Mouse (Mus musculus): ENCODE data around the gene Sesn2. TPM values are rescaled to one million over a fixed set of nuclear protein-coding genes. Genes with fewer than 3 reads are reported as not detected.

Sesn2 gene
- polyA plus RNA-seq, 1 experiment = 41.6 TPM

DNA sequence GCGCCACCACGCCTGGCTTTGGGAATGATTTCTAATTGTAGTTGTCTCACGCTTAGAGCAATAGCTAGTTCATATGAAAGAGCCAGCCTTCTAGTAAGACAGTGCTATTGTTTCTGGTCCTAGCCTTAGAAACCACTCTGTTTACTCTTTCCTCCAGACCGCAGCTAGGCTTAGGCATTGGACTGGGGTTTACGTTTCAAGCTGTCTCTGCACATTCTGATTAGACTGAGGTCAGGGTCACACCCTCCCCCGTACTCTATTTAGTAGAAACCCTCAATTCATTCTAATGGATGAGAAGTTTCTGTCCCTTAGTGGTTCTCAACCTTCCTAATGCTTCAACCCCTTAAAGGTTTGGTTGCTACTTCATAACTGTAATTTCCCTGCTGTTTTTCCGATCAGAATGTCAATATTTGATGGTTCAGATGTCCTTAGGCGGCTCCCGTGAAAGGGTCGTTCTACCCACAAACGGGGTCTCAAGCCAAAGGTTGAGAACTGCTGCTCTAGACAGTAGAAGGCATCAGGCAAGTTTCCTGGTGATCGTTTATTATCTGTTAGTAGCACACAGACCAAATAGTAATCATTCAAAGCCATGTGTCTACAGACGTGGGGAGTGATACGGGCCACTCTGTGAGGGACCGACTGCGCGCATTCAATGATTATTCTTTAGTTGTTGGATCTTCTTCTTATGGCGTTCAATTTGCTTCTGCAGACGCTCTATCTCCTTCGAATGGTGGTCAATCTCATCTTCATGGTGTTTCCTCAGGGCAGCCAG lies 19.9 kb upstream of the Sesn2 start:
- Histone ChIP-seq H3K4me1 (ENCODE audit: control insufficient read depth, insufficient read depth, low read length) (no peaks in the 10 kb centered on the region), H3K36me3 (ENCODE audit: control insufficient read depth, insufficient read depth, low read length, poor library complexity, severe bottlenecking) (peaks cover 10% of the 10 kb centered on the region; the same call in 1 of the 2 replicates), H3K27ac (ENCODE audit: insufficient read depth, low read length) (peak overlapping the region; percentile 81), H3K9me3 (replicated peaks; ENCODE audit: control insufficient read depth, insufficient read depth, low read length, poor library complexity, severe bottlenecking) (no peaks in the 10 kb centered on the region), H3K9ac (ENCODE audit: low read depth, poor library complexity, severe bottlenecking) (no peak overlapping the region), H3K4me3 (ENCODE audit: low read depth, low read length) (no peak overlapping the region), H3K27me3 (ENCODE audit: control insufficient read depth, insufficient read depth, low read length, poor library complexity, severe bottlenecking) (no peaks in the 10 kb centered on the region)
- TF ChIP-seq POLR2A (IDR thresholded peaks at IDR 0.05; ENCODE audit: insufficient read depth, low read length) (no peak), EP300 (IDR thresholded peaks at IDR 0.05; ENCODE audit: insufficient read depth, low read depth, low read length) (no peak), CTCF (IDR thresholded peaks at IDR 0.05; ENCODE audit: low read depth, low read length) (no peak)

DNA sequence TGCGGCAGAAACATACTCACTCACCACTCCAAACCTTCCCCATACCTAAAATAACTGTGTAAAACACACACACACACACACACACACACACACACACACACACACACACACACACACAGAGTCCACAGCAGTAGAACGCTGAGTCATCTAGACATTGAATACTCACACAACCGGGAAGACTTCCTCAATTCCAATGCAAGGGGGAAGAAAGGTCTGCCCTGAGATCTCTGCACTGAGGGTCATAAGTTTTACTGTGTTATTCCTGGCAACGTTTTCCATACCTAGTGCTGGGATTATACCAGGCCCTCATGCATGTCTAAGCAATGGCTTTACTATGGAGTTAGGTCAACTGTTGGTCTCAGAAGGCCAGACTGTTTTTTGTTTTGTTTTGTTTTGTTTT lies 19.0 kb upstream of the Sesn2 start:
- no peak for TF ChIP-seq POLR2A (IDR thresholded peaks at IDR 0.05; ENCODE audit: insufficient read depth, low read length)
- no peak for TF ChIP-seq CTCF (IDR thresholded peaks at IDR 0.05; ENCODE audit: low read depth, low read length)
- no peaks in the 10 kb centered on the region for H3K4me1 ChIP-seq (ENCODE audit: control insufficient read depth, insufficient read depth, low read length)
- H3K9ac ChIP-seq (ENCODE audit: low read depth, poor library complexity, severe bottlenecking) = no peak overlapping the region
- no peaks in the 10 kb centered on the region for H3K27me3 ChIP-seq (ENCODE audit: control insufficient read depth, insufficient read depth, low read length, poor library complexity, severe bottlenecking)
- H3K9me3 ChIP-seq (replicated peaks; ENCODE audit: control insufficient read depth, insufficient read depth, low read length, poor library complexity, severe bottlenecking) = no peaks in the 10 kb centered on the region
- H3K4me3 ChIP-seq (ENCODE audit: low read depth, low read length) = no peak overlapping the region
- peaks cover 10% of the 10 kb centered on the region; the same call in 1 of the 2 replicates for H3K36me3 ChIP-seq (ENCODE audit: control insufficient read depth, insufficient read depth, low read length, poor library complexity, severe bottlenecking)
- H3K27ac ChIP-seq (ENCODE audit: insufficient read depth, low read length) = peak overlapping the region; percentile 81

DNA sequence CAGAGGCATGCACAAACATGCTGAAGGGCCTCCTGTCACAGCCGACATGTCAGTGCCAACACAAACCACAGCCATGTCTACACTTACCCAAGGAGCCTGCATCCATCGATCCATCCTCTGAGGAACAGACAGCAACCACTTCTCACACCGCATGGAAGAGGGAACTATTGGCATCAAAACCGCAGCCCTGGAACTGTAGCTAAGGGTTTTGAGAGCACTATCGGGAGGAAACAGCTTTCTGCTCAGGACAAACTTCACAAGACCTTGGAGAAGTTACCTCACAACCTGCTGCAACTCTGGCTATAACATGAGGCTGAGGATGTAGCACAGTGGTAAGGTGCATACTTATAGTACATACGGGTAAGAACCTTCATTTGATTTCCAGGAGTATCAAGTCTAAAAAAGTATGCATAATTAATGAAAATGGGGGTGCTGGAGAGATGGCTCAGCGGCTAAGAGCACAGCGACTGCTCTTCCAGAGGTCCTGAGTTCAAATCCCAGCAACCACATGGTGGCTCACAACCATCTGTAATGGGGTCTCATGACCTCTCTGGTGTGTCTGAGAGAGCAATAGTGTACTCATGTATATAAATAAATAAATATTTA lies 17.7 kb upstream of the Sesn2 start:
- Histone ChIP-seq H3K4me3 (ENCODE audit: low read depth, low read length) (no peak overlapping the region), H3K9ac (ENCODE audit: low read depth, poor library complexity, severe bottlenecking) (no peak overlapping the region), H3K27ac (ENCODE audit: insufficient read depth, low read length) (no peak overlapping the region), H3K4me1 (ENCODE audit: control insufficient read depth, insufficient read depth, low read length) (no peaks in the 10 kb centered on the region), H3K9me3 (replicated peaks; ENCODE audit: control insufficient read depth, insufficient read depth, low read length, poor library complexity, severe bottlenecking) (no peaks in the 10 kb centered on the region), H3K36me3 (ENCODE audit: control insufficient read depth, insufficient read depth, low read length, poor library complexity, severe bottlenecking) (peaks cover 10% of the 10 kb centered on the region; the same call in 1 of the 2 replicates), H3K27me3 (ENCODE audit: control insufficient read depth, insufficient read depth, low read length, poor library complexity, severe bottlenecking) (no peaks in the 10 kb centered on the region)
- TF ChIP-seq EP300 (IDR thresholded peaks at IDR 0.05; ENCODE audit: insufficient read depth, low read depth, low read length) (no peak), POLR2A (IDR thresholded peaks at IDR 0.05; ENCODE audit: insufficient read depth, low read length) (no peak), CTCF (IDR thresholded peaks at IDR 0.05; ENCODE audit: low read depth, low read length) (no peak)

DNA sequence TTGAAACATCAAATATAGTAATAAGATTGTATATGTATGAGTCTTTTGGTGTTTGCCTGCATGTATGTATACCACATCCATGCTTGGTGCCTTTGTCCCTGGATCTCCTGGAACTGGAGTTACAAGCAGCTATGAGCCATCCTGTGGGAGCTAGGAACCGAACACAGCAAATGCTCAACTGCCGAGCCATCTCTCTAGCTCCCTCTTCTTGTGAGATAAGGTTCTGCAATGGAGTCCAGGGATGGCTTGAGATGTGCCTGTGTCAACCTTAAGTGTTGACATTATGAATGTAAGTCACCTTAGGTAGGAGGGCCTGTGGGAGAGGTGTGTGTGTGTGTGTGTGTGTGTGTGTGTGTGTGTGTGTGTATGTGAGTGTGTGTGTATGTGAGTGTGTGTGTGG lies 16.4 kb upstream of the Sesn2 start:
- no peak overlapping the region for H3K4me3 ChIP-seq (ENCODE audit: low read depth, low read length)
- TF ChIP-seq POLR2A (IDR thresholded peaks at IDR 0.05; ENCODE audit: insufficient read depth, low read length) (no peak), CTCF (IDR thresholded peaks at IDR 0.05; ENCODE audit: low read depth, low read length) (peak; percentile 49)
- H3K27me3 ChIP-seq (ENCODE audit: control insufficient read depth, insufficient read depth, low read length, poor library complexity, severe bottlenecking) = no peaks in the 10 kb centered on the region
- H3K36me3 ChIP-seq (ENCODE audit: control insufficient read depth, insufficient read depth, low read length, poor library complexity, severe bottlenecking) = peaks cover 10% of the 10 kb centered on the region; the same call in 1 of the 2 replicates
- 0 out of 2 replicates have a peak overlapping the region, but pooled peaks have one; percentile 79 for H3K27ac ChIP-seq (ENCODE audit: insufficient read depth, low read length)
- H3K9me3 ChIP-seq (replicated peaks; ENCODE audit: control insufficient read depth, insufficient read depth, low read length, poor library complexity, severe bottlenecking) = no peaks in the 10 kb centered on the region
- H3K4me1 ChIP-seq (ENCODE audit: control insufficient read depth, insufficient read depth, low read length) = no peaks in the 10 kb centered on the region
- no peak overlapping the region for H3K9ac ChIP-seq (ENCODE audit: low read depth, poor library complexity, severe bottlenecking)

DNA sequence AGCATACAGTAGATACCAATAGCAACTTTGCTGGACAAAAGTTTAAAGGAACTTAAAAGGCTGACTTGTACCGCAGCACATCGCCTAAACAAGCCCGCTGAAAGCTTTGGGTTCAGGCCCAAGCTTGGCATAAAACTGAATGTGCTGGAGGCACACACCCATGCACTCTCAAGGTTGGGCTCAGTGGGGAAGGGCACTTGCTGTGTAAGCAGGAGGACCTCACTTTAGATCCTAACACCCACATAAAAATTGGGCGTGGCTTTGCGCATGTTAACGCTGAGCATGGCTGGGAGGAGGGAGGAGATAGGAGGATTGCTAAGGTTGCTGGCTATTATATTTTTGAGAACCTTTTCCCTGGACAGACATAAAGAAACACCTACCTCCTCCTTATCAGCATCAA lies 14.5 kb upstream of the Sesn2 start:
- Histone ChIP-seq H3K27me3 (ENCODE audit: control insufficient read depth, insufficient read depth, low read length, poor library complexity, severe bottlenecking) (no peaks in the 10 kb centered on the region), H3K9ac (ENCODE audit: low read depth, poor library complexity, severe bottlenecking) (peak overlapping the region; percentile 23), H3K4me1 (ENCODE audit: control insufficient read depth, insufficient read depth, low read length) (no peaks in the 10 kb centered on the region), H3K4me3 (ENCODE audit: low read depth, low read length) (peak overlapping the region; percentile 35), H3K36me3 (ENCODE audit: control insufficient read depth, insufficient read depth, low read length, poor library complexity, severe bottlenecking) (no peaks in the 10 kb centered on the region), H3K27ac (ENCODE audit: insufficient read depth, low read length) (peak overlapping the region; percentile 99), H3K9me3 (replicated peaks; ENCODE audit: control insufficient read depth, insufficient read depth, low read length, poor library complexity, severe bottlenecking) (no peaks in the 10 kb centered on the region)
- TF ChIP-seq POLR2A (IDR thresholded peaks at IDR 0.05; ENCODE audit: insufficient read depth, low read length) = no peak
- no peak for TF ChIP-seq CTCF (IDR thresholded peaks at IDR 0.05; ENCODE audit: low read depth, low read length)
- TF ChIP-seq EP300 (IDR thresholded peaks at IDR 0.05; ENCODE audit: insufficient read depth, low read depth, low read length) = no peak

DNA sequence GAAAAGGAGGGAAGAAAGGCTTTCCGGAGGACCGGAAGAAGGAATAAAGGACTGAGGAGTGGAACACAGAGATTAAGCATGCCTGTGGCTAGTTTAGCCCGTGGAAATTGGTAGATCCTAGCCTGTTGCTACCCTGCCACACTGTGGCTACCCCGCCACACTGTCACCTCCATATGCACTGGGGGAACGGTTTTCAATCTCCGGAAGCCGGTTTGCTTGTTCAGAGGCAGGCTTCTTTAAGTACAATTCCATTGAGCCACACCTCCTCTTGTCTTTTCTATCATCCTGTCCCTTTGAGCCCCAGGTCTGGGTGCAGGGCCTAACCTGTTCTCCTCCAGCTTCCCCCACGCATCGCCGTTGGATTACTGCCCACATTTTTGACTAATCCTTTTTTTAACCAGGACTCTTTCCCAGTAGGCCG lies 14.0 kb upstream of the Sesn2 start:
- H3K9me3 ChIP-seq (replicated peaks; ENCODE audit: control insufficient read depth, insufficient read depth, low read length, poor library complexity, severe bottlenecking) = no peaks in the 10 kb centered on the region
- no peaks in the 10 kb centered on the region for H3K4me1 ChIP-seq (ENCODE audit: control insufficient read depth, insufficient read depth, low read length)
- peak overlapping the region; percentile 23 for H3K9ac ChIP-seq (ENCODE audit: low read depth, poor library complexity, severe bottlenecking)
- TF ChIP-seq POLR2A (IDR thresholded peaks at IDR 0.05; ENCODE audit: insufficient read depth, low read length) (peak; percentile 13), EP300 (IDR thresholded peaks at IDR 0.05; ENCODE audit: insufficient read depth, low read depth, low read length) (0 out of 2 replicates have a peak, but pooled peaks have one; percentile 32), CTCF (IDR thresholded peaks at IDR 0.05; ENCODE audit: low read depth, low read length) (no peak)
- H3K27me3 ChIP-seq (ENCODE audit: control insufficient read depth, insufficient read depth, low read length, poor library complexity, severe bottlenecking) = no peaks in the 10 kb centered on the region
- H3K36me3 ChIP-seq (ENCODE audit: control insufficient read depth, insufficient read depth, low read length, poor library complexity, severe bottlenecking) = no peaks in the 10 kb centered on the region
- H3K4me3 ChIP-seq (ENCODE audit: low read depth, low read length) = peak overlapping the region; percentile 35; the same call in 1 of the 2 replicates
- H3K27ac ChIP-seq (ENCODE audit: insufficient read depth, low read length) = peak overlapping the region; percentile 99
